Mouse (Mus musculus): ENCODE measurements at regions not wholly inside any gene's neighbourhood (a gene's known extent, or its start where the extent isn't known, plus 50 kb on each side); places are given as distances from the start of the nearest gene placed in this dataset.
"Not testable (repeated sequence)": the region's sequence is repeated elsewhere in the genome, so short reads cannot be mapped to it uniquely, and the experiment has no call there.

DNA sequence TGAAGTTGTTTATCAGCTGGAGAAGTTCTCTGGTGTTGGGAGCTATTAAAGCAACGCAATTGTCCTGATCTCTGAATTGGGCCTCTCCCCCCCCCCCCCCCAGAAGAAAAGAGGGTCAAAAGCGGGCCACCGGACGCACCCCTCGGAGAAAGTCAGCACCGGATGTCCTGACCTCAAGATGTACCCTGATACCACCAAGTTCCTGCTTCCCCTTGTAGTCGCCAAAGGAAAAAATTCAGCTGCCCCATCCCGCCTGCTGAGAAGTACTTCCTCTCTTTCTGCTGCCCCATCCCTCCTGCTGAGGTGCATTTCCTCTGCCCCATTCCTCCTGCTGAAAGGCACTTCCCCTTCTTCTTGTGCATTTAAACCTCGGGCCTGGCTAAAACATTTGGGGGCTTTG is 1191.1 kb upstream of the 1700008P02Rik start:
- not testable (repeated sequence) for H3K27ac ChIP-seq (ENCODE audit: low read depth, low read length); H3K27me3 ChIP-seq (replicated peaks; ENCODE audit: control insufficient read depth, insufficient read depth, low read length); H3K36me3 ChIP-seq (ENCODE audit: control insufficient read depth, insufficient read depth, low read length); ATAC-seq; H3K9me3 ChIP-seq (ENCODE audit: control insufficient read depth, low read length); H3K9ac ChIP-seq (ENCODE audit: low read depth, low read length); H3K4me2 ChIP-seq (ENCODE audit: low read length); H3K4me1 ChIP-seq (ENCODE audit: control insufficient read depth, insufficient read depth, low read depth, low read length); H3K4me3 ChIP-seq (ENCODE audit: low read length)
- WGBS = 93% methylated on average over 9 of the region's 9 CpGs

DNA sequence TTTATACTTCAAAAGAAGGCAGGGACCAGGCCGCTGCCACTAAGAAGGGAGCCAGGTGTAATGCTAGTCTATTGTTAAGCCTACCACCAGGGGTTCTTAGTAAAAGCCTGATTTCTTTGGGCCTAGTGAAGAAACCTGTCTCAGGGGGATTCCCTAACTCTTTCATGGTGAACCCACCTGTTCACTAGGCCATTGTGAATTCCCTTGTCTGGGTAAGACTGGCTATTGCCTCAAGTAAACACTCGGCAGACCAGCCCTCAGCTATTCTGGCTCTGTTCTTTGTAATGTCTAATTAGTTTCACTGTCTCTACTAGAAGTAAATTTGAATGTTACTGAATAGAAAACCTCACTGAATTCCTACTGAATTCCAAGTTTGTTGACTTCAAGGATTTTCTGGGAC is 1184.9 kb upstream of the 1700008P02Rik start:
- not testable (repeated sequence) for H3K4me3 ChIP-seq (ENCODE audit: low read length); ATAC-seq; H3K9ac ChIP-seq (ENCODE audit: low read depth, low read length); H3K9me3 ChIP-seq (ENCODE audit: control insufficient read depth, low read length); H3K4me1 ChIP-seq (ENCODE audit: control insufficient read depth, insufficient read depth, low read depth, low read length); H3K4me2 ChIP-seq (ENCODE audit: low read length); H3K36me3 ChIP-seq (ENCODE audit: control insufficient read depth, insufficient read depth, low read length); H3K27ac ChIP-seq (ENCODE audit: low read depth, low read length); H3K27me3 ChIP-seq (replicated peaks; ENCODE audit: control insufficient read depth, insufficient read depth, low read length)
- WGBS = 71% methylated on average over 2 of the region's 2 CpGs

DNA sequence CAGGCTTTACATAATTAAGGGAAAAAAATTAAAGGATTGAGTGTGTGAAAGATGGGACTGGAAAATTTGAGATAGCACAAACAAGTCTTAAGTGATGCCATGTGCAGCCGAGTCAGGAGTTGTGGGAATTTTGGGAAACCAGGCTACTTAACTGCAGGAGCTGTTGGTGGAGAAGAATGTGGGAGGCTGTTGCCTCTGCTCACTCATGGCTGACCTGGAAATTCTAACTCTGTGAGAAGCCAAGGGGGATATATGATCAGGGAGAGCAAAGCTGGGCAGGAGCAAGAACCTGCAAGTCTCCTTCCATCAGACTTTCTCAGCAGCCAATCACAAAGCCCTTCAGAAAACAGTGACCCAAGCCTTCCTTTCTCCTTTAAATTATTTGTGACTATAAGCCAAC is 1184.0 kb upstream of the 1700008P02Rik start:
- Histone ChIP-seq H3K27ac (ENCODE audit: low read depth, low read length) (no peak overlapping the region), H3K9ac (ENCODE audit: low read depth, low read length) (no peak overlapping the region), H3K4me1 (ENCODE audit: control insufficient read depth, insufficient read depth, low read depth, low read length) (no peaks in the 10 kb centered on the region), H3K4me2 (ENCODE audit: low read length) (no peak overlapping the region), H3K4me3 (ENCODE audit: low read length) (no peak overlapping the region), H3K36me3 (ENCODE audit: control insufficient read depth, insufficient read depth, low read length) (no peaks in the 10 kb centered on the region), H3K9me3 (ENCODE audit: control insufficient read depth, low read length) (no peaks in the 10 kb centered on the region), H3K27me3 (replicated peaks; ENCODE audit: control insufficient read depth, insufficient read depth, low read length) (no peaks in the 10 kb centered on the region)
- no peak for ATAC-seq
- 81% methylated on average over 1 of the region's 1 CpGs for WGBS

DNA sequence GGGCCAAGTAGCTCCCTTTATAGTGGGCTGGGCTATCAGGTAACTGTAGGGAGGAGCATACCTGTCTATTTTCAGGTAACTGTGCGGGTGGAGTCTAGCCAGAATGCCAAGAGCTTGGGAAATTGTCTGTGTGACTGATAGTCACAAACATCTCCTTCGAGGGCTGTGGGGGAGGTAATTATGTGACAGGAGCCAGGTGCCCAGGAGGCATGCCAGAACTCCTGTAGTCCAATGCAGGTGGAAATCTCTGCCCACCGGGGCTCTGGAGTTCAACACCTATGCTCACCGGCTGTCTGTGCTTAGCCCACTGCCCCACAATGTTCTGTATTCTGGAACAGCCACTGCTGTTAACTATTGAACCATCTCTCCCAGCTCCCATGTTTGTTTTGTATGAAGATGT is 1179.2 kb upstream of the 1700008P02Rik start:
- Histone ChIP-seq H3K4me1 (ENCODE audit: control insufficient read depth, insufficient read depth, low read depth, low read length) (no peaks in the 10 kb centered on the region), H3K4me3 (ENCODE audit: low read length) (no peak overlapping the region), H3K27me3 (replicated peaks; ENCODE audit: control insufficient read depth, insufficient read depth, low read length) (no peaks in the 10 kb centered on the region), H3K9ac (ENCODE audit: low read depth, low read length) (no peak overlapping the region), H3K27ac (ENCODE audit: low read depth, low read length) (no peak overlapping the region), H3K9me3 (ENCODE audit: control insufficient read depth, low read length) (no peaks in the 10 kb centered on the region), H3K36me3 (ENCODE audit: control insufficient read depth, insufficient read depth, low read length) (no peaks in the 10 kb centered on the region), H3K4me2 (ENCODE audit: low read length) (no peak overlapping the region)
- 94% methylated on average over 4 of the region's 4 CpGs for WGBS
- ATAC-seq = no peak

DNA sequence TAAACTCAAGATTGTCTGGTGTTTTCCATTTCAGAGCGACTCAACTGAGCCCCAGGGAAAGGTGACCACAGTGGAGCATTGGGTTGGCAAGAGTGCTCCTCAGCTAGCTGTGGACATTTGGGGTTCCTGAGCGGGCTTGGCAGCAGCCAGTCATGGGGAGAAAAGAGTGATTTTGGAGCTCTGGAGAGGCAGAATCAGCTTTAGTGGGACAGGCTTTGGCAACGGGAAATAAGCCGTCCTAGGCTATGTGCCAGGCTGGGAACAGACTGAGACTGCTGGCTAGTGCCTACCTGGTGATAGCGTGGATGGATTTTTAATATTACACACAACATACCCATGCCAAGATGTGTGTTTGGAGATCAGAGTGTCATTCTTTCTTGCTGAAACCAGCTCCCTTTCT is 1167.4 kb upstream of the 1700008P02Rik start:
- WGBS = 79% methylated on average over 5 of the region's 5 CpGs
- Histone ChIP-seq H3K4me2 (ENCODE audit: low read length) (no peak overlapping the region), H3K27me3 (replicated peaks; ENCODE audit: control insufficient read depth, insufficient read depth, low read length) (no peaks in the 10 kb centered on the region), H3K9ac (ENCODE audit: low read depth, low read length) (no peak overlapping the region), H3K36me3 (ENCODE audit: control insufficient read depth, insufficient read depth, low read length) (no peaks in the 10 kb centered on the region), H3K4me3 (ENCODE audit: low read length) (no peak overlapping the region), H3K27ac (ENCODE audit: low read depth, low read length) (no peak overlapping the region), H3K9me3 (ENCODE audit: control insufficient read depth, low read length) (no peaks in the 10 kb centered on the region), H3K4me1 (ENCODE audit: control insufficient read depth, insufficient read depth, low read depth, low read length) (no peaks in the 10 kb centered on the region)
- ATAC-seq = peak; percentile 37; the same call in 1 of the 2 replicates

DNA sequence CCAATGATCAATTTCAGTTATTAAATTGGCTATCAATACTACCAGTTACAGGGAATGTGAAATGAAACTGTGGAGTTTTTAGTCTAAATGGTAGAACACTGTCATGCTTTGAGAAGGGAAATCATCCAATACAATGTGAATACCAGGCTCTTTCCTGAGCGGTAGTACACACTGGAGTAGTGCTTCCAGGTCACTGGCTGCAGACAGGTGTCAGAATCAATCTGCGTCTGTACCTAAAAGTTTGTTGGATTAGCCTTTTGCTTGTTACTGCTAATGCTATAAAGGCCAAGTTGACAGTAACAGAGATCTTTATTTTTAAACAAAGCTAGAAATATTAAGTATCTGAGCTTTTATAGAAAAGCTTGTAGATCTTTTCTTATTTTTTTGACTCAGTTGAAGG is 1164.9 kb upstream of the 1700008P02Rik start:
- Histone ChIP-seq H3K4me2 (ENCODE audit: low read length) (no peak overlapping the region), H3K9ac (ENCODE audit: low read depth, low read length) (no peak overlapping the region), H3K9me3 (ENCODE audit: control insufficient read depth, low read length) (no peaks in the 10 kb centered on the region), H3K4me3 (ENCODE audit: low read length) (no peak overlapping the region), H3K27me3 (replicated peaks; ENCODE audit: control insufficient read depth, insufficient read depth, low read length) (no peaks in the 10 kb centered on the region), H3K4me1 (ENCODE audit: control insufficient read depth, insufficient read depth, low read depth, low read length) (no peaks in the 10 kb centered on the region), H3K27ac (ENCODE audit: low read depth, low read length) (no peak overlapping the region), H3K36me3 (ENCODE audit: control insufficient read depth, insufficient read depth, low read length) (no peaks in the 10 kb centered on the region)
- 94% methylated on average over 2 of the region's 2 CpGs for whole genome bisulfite sequencing
- ATAC-seq = no peak

DNA sequence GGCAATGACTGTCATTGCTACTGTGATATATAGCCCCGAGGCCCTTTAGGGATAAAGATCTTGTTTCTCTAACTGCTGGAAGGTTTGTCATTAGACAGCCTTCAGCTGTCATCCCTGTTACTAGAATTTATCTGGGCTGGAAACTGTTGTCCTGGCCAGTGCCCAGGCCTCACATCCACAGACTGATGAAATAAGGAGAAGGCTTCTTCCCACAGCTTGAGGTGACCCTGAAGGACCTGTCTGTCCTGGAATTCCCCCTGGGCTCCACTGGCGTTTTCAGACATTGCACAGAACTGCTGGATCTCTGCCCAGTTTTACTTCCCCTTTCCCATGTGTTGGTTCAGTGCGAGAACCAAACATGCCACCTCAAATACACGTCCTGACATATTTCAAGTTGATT is 1135.2 kb upstream of the 1700008P02Rik start:
- Histone ChIP-seq H3K4me3 (ENCODE audit: low read length) (no peak overlapping the region), H3K4me2 (ENCODE audit: low read length) (no peak overlapping the region), H3K36me3 (ENCODE audit: control insufficient read depth, insufficient read depth, low read length) (no peaks in the 10 kb centered on the region), H3K9me3 (ENCODE audit: control insufficient read depth, low read length) (no peaks in the 10 kb centered on the region), H3K27ac (ENCODE audit: low read depth, low read length) (no peak overlapping the region), H3K27me3 (replicated peaks; ENCODE audit: control insufficient read depth, insufficient read depth, low read length) (no peaks in the 10 kb centered on the region), H3K9ac (ENCODE audit: low read depth, low read length) (no peak overlapping the region), H3K4me1 (ENCODE audit: control insufficient read depth, insufficient read depth, low read depth, low read length) (no peaks in the 10 kb centered on the region)
- ATAC-seq = no peak; the same call in 1 of the 2 replicates
- WGBS = 63% methylated on average over 4 of the region's 4 CpGs

DNA sequence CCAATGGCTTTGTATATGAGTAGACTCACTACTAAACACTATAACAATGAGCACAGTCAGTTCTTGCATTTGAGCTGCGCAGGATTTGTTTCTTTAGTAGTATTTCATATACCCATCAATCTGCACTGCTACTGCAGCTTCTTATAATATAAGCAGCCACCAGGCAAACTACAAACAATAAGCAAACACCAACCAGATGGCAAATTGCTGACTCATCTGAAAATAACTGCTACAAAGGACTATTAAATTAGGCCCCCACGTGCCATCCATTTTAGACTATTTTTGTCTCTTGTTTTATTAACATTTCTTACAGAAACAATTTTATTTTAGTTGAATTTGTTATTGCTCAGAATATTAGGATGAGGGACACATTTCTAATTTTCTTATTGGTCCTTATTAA is 1093.5 kb upstream of the 1700008P02Rik start:
- no peak overlapping the region for H3K27ac ChIP-seq (ENCODE audit: low read depth, low read length)

DNA sequence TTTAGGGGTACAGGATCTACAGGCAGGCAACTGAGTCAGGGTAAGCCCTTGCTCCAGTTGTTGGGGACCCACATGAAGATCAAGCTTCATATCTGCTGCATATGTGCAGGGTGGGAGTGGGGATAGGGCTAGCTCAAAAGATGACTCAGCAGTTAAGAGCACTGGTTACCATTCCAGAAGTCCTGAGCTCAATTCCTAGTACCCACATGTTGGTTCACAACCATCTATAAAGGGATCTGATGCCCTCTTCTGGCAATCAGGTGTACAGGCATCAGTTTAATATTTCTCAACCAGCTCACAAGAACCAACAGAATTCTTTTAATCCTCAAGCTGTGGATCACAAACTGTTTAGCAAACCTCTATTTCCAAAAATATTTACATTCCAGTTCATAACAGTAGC is 1092.9 kb upstream of the 1700008P02Rik start:
- Histone ChIP-seq H3K27ac (ENCODE audit: low read depth, low read length) (no peak overlapping the region), H3K4me3 (ENCODE audit: low read length) (no peak overlapping the region), H3K9ac (ENCODE audit: low read depth, low read length) (no peak overlapping the region), H3K36me3 (ENCODE audit: control insufficient read depth, insufficient read depth, low read length) (no peaks in the 10 kb centered on the region), H3K27me3 (replicated peaks; ENCODE audit: control insufficient read depth, insufficient read depth, low read length) (no peaks in the 10 kb centered on the region), H3K9me3 (ENCODE audit: control insufficient read depth, low read length) (no peaks in the 10 kb centered on the region), H3K4me2 (ENCODE audit: low read length) (no peak overlapping the region), H3K4me1 (ENCODE audit: control insufficient read depth, insufficient read depth, low read depth, low read length) (no peaks in the 10 kb centered on the region)
- ATAC-seq = no peak

More for the DNA sequence above, 1093.5 kb upstream of the 1700008P02Rik start:
- no peak overlapping the region for H3K4me3 ChIP-seq (ENCODE audit: low read length)
- H3K9ac ChIP-seq (ENCODE audit: low read depth, low read length) = no peak overlapping the region
- H3K9me3 ChIP-seq (ENCODE audit: control insufficient read depth, low read length) = no peaks in the 10 kb centered on the region
- no peak overlapping the region for H3K4me2 ChIP-seq (ENCODE audit: low read length)
- WGBS = 89% methylated on average over 2 of the region's 2 CpGs
- H3K4me1 ChIP-seq (ENCODE audit: control insufficient read depth, insufficient read depth, low read depth, low read length) = no peaks in the 10 kb centered on the region
- H3K27me3 ChIP-seq (replicated peaks; ENCODE audit: control insufficient read depth, insufficient read depth, low read length) = no peaks in the 10 kb centered on the region
- no peaks in the 10 kb centered on the region for H3K36me3 ChIP-seq (ENCODE audit: control insufficient read depth, insufficient read depth, low read length)
- no peak for ATAC-seq

DNA sequence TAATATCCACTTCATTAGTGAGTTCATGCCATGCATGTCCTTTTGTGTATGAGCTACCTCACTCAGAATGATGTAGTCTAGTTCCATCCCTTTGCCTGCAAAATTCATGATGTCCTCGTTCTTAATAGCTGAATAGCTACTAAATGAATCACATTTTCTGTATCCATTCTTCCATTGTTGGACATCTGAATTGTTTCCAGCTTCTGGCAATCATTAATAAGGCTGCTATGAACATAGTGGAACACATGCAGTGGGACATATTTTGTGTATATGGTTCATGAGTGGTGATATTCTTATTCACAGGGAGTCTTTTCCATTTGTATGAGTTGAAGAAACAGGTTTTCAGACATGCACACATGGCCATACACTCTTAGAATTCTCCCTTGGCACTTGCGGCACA is 1092.2 kb upstream of the 1700008P02Rik start:
- Histone ChIP-seq H3K4me1 (ENCODE audit: control insufficient read depth, insufficient read depth, low read depth, low read length) (no peaks in the 10 kb centered on the region), H3K27me3 (replicated peaks; ENCODE audit: control insufficient read depth, insufficient read depth, low read length) (no peaks in the 10 kb centered on the region), H3K27ac (ENCODE audit: low read depth, low read length) (no peak overlapping the region), H3K36me3 (ENCODE audit: control insufficient read depth, insufficient read depth, low read length) (no peaks in the 10 kb centered on the region), H3K4me2 (ENCODE audit: low read length) (no peak overlapping the region), H3K9me3 (ENCODE audit: control insufficient read depth, low read length) (no peaks in the 10 kb centered on the region), H3K4me3 (ENCODE audit: low read length) (no peak overlapping the region), H3K9ac (ENCODE audit: low read depth, low read length) (no peak overlapping the region)
- 89% methylated on average over 2 of the region's 2 CpGs for WGBS
- no peak for ATAC-seq
